Mouse (Mus musculus): ENCODE results near the gene Pex11b.
A peak's percentile ranks its signal among the peaks of the same experiment; 100 is the strongest.
"Not testable (repeated sequence)": the region's sequence is repeated elsewhere in the genome, so short reads cannot be mapped to it uniquely, and the experiment has no call there.

Gene Pex11b

GRCm38 (mm10) chr3:96629729-96630600, 5.2 kb upstream of the Pex11b start, which contains the start of gene Rbm8a:
Rbm8a (plus strand) TSS chr3:96629933.
- DNase-seq: peak; percentile 97

- DNase-seq: no peak
These were observed 3.1 kb upstream of the Pex11b start for GRCm38 (mm10) chr3:96632058-96632457.

- no peak for DNase-seq
These were observed 1.2 kb upstream of the Pex11b start for GRCm38 (mm10) chr3:96634015-96634414.

GRCm38 (mm10) chr3:96635906-96636305, 730 bp downstream of the Pex11b start:
- no peak for DNase-seq

- no peak for DNase-seq
These were observed 1.3 kb downstream of the Pex11b start for GRCm38 (mm10) chr3:96636448-96636847.

- DNase-seq: peak; percentile 35
These were observed 4.0 kb downstream of the Pex11b start for GRCm38 (mm10) chr3:96639219-96639618.

GRCm38 (mm10) chr3:96645018-96645649, 10.0 kb downstream of the Pex11b start, which contains the start of gene Itga10:
Itga10 (plus strand) TSS chr3:96645584.
- no peak for DNase-seq

- no peak for DNase-seq
These were observed 12.2 kb downstream of the Pex11b start for GRCm38 (mm10) chr3:96647365-96647764.

GRCm38 (mm10) chr3:96660901-96661300, 25.7 kb downstream of the Pex11b start:
- DNase-seq: no peak

GRCm38 (mm10) chr3:96662731-96663316, 27.6 kb downstream of the Pex11b start:
- DNase-seq: no peak

GRCm38 (mm10) chr3:96663432-96664239, 28.5 kb downstream of the Pex11b start:
- peak; percentile 72 for DNase-seq

GRCm38 (mm10) chr3:96665732-96666363, 30.7 kb downstream of the Pex11b start:
- DNase-seq: not testable (repeated sequence)

- no peak for DNase-seq
These were observed 31.7 kb downstream of the Pex11b start for GRCm38 (mm10) chr3:96666916-96667315.

GRCm38 (mm10) chr3:96667316-96667715, 32.1 kb downstream of the Pex11b start:
- no peak for DNase-seq

GRCm38 (mm10) chr3:96668424-96669067, 33.4 kb downstream of the Pex11b start:
- DNase-seq: no peak

- DNase-seq: peak; percentile 63
These were observed 34.7 kb downstream of the Pex11b start, which contains the start of gene Ankrd35 for GRCm38 (mm10) chr3:96669727-96670468. Ankrd35 (plus strand) TSS chr3:96670131.

- no peak for DNase-seq
These were observed 36.3 kb downstream of the Pex11b start for GRCm38 (mm10) chr3:96671519-96671918.

GRCm38 (mm10) chr3:96673514-96673913, 38.3 kb downstream of the Pex11b start:
- DNase-seq: no peak

- no peak for DNase-seq
These were observed 39.3 kb downstream of the Pex11b start for GRCm38 (mm10) chr3:96674442-96674841.

GRCm38 (mm10) chr3:96675171-96675570, 40.0 kb downstream of the Pex11b start:
- DNase-seq: no peak

- DNase-seq: no peak
These were observed 40.5 kb downstream of the Pex11b start for GRCm38 (mm10) chr3:96675690-96676089.
